Mouse (Mus musculus) liver, adult 2 months (tissue): ENCODE results near the gene Mrpl1. TPM values are rescaled to one million over a fixed set of nuclear protein-coding genes. Genes with fewer than 3 reads are reported as not detected.

ENCODE experiments used
- DNase-seq: peaks from one replicate; pipeline ENCODE4 v3.0.0-alpha.2; 2011; ENCODE audit warnings: low read depth, low spot score; ENCODE audit errors: extremely low read depth
- H3K27ac ChIP-seq: fragments of 200-500 bp; replicated peaks from 2 replicates; pipeline ENCODE4 v1.5.1; 2012; ENCODE audit warnings: low read depth, mild to moderate bottlenecking, control low read depth, inconsistent platforms, low read length; ENCODE audit not compliant: insufficient read depth
- H3K27me3 ChIP-seq: fragments of 200-500 bp; 2 replicates; pipeline ENCODE4 v1.6.1; 2012; ENCODE audit warnings: mild to moderate bottlenecking, moderate library complexity, low read length, inconsistent platforms; ENCODE audit not compliant: control insufficient read depth, insufficient read depth
- H3K36me3 ChIP-seq: fragments of 200-500 bp; 2 replicates; pipeline ENCODE4 v1.6.1; 2012; ENCODE audit warnings: low read length, inconsistent platforms; ENCODE audit not compliant: control insufficient read depth, insufficient read depth
- H3K4me1 ChIP-seq: fragments of 200-500 bp; 2 replicates; pipeline ENCODE4 v1.6.1; 2011; ENCODE audit warnings: low read length; ENCODE audit not compliant: control insufficient read depth, insufficient read depth
- H3K4me3 ChIP-seq: fragments of 200-500 bp; 2 replicates; pipeline ENCODE4 v1.5.1; 2011; ENCODE audit warnings: low read depth, mild to moderate bottlenecking, control low read depth, low read length, moderate library complexity; ENCODE audit not compliant: insufficient read depth
- H3K79me2 ChIP-seq: fragments of 200-500 bp; 2 replicates; pipeline ENCODE4 v1.6.1; 2012; ENCODE audit warnings: inconsistent platforms, mild to moderate bottlenecking, low read length, moderate library complexity; ENCODE audit not compliant: control insufficient read depth, insufficient read depth
- H3K9ac ChIP-seq: fragments of 200-500 bp; 2 replicates; pipeline ENCODE4 v1.6.1; 2012; ENCODE audit warnings: low read depth, mild to moderate bottlenecking, control low read depth, inconsistent platforms, low read length
- CTCF ChIP-seq: fragments of 200-500 bp; IDR thresholded peaks from 2 replicates; pipeline ENCODE4 v1.5.1; 2011; ENCODE audit warnings: low read depth, low read length, control low read depth
- POLR2A ChIP-seq: fragments of 200-500 bp; IDR thresholded peaks from 2 replicates; pipeline ENCODE4 v1.6.1; 2011; ENCODE audit warnings: low read length, control low read depth; ENCODE audit not compliant: insufficient read depth; ENCODE audit errors: extremely low read depth
- WGBS: fragments of 180-500 bp; shearing (Covaris S2); methylation state at CpG from one replicate; pipeline ENCODE4 v1.1.7; 2018; 5-methylcytosine and 5-hydroxymethylcytosine counted together
- polyA plus RNA-seq: library from polyadenylated mRNA; depleted of rRNA; stranded (reverse); fragments of >200 nt; gene quantifications from 2 replicates; pipeline ENCODE4 v1.2.3, GENCODE M21; 2012
- total RNA-seq: library from RNA; depleted of rRNA; stranded (reverse); fragments of >200 nt; gene quantifications from 2 replicates; pipeline ENCODE4 v1.2.3, GENCODE M21; 2014

Mrpl1 gene
- total and polyA plus RNA-seq, 2 experiments = 5.1 to 20.6 TPM

DNA sequence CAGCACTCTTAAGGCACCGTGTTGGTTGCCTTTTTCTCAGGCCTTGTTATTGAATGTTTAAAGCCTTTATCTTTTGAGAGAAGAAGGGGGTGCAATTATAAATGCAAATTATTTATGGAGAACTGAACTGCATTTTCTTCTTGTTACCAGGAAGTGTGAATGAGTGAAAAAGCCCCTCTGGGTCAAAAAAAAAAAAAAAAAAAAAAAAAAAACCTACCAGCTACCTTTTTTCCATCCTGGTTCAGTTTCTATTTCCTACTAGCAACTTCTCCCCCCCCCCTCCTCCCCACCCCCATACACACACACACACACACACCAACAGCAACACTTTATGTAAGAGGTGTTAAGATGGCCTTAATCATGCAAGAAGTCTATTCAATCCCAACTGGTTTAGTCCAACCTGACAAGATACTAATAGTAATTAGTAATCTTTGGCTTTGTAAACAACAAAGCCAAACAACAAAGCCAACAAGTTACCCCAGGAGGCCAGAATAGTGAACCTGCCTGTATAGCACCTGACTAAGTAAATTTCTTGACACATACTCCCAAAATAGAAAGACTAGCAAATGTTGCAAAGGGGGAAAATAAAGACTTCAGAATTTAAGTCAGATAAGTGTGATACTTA, 45.8 kb upstream of the Mrpl1 start:
- WGBS = 2% methylated on average over 1 of the region's 1 CpGs
- TF ChIP-seq POLR2A (no peak), CTCF (no peak)

DNA sequence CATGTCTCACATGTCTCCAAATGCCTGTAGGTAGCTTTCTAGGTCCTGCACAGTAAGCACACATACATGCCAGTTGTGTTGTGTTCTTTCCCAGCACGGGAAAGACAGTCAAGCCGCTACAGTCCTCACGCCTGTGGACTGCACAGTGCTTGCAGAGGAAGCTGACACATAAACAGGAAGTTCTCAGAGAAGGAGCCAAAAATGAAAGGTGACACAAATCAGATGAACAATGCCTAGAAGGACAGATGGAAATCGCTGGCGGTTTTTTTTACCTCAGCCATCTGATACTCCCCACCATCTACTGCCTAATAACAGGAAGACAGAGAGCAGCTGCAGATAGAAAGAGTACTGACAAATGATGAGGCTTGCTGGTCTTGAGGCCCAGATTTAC, 45.3 kb upstream of the Mrpl1 start, which contains the start of gene Cnot6l:
TSS of gene Cnot6l (minus strand) at position 151 of the 391 bp plus-strand sequence.
- H3K4me3 ChIP-seq = peak within 1 kb of the TSS; percentile 84
- peak within 1 kb of the TSS; percentile 96 for H3K27ac ChIP-seq
- H3K9ac ChIP-seq = peak within 1 kb of the TSS; percentile 83
- no peaks in the 10 kb centered on the region for H3K27me3 ChIP-seq
- H3K36me3 ChIP-seq = no peaks in the 10 kb centered on the region
- peaks cover 5% of the 10 kb centered on the region; the same call in 1 of the 2 replicates for H3K4me1 ChIP-seq
- DNase-seq = peak; percentile 47
- peaks cover 8% of the 10 kb centered on the region; the same call in 1 of the 2 replicates for H3K79me2 ChIP-seq
- no peak for TF ChIP-seq CTCF
- TF ChIP-seq POLR2A = no peak
- WGBS = 35% methylated on average over 5 of the region's 5 CpGs

More for the DNA sequence above, 45.8 kb upstream of the Mrpl1 start:
- Histone ChIP-seq H3K27me3 (no peaks in the 10 kb centered on the region), H3K27ac (peak overlapping the region; percentile 96), H3K4me3 (peak overlapping the region; percentile 84), H3K36me3 (no peaks in the 10 kb centered on the region), H3K79me2 (peaks cover 10% of the 10 kb centered on the region; the same call in 1 of the 2 replicates), H3K4me1 (peaks cover 5% of the 10 kb centered on the region; the same call in 1 of the 2 replicates), H3K9ac (peak overlapping the region; percentile 83)
- peak; percentile 53 for DNase-seq

DNA sequence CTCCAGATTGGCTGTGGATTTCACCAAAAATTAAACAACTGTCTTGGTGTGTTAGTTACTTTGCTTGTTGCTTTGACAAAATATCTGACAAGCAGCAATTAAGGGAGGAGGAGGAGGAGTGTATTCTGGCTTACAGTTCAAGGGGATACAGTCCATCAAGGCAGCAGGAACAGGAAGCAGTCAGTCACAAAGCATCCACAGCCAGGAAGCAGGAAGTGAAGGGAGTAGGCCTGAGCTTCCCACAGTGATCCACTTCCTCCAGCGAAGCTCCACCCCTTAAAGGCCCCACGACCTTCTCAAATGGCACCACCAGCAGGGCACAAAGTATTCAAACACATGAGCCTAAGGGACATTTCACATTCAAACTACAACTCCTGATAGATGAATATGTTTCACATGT, 42.5 kb upstream of the Mrpl1 start:
- 85% methylated on average over 2 of the region's 2 CpGs for WGBS

DNA sequence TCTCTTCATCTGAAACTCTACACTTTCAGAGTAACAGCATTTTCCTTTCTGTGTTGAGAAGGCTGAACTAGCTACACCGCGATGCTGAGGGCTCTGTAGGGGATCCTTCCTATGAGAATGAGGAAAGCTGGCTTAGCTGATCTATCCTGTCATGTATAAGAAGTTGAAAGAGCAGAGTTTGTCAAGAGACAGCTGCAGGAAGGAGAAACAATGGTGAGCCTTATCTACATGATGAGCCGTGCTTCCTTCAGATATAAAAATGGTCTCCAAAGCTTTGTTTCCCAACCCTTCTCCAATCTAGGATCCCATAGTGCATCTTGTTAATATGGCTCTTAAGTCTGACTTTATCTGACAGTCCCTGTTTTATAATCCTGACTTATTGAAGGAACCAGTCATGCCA, 38.9 kb upstream of the Mrpl1 start:
- Histone ChIP-seq H3K27me3 (no peaks in the 10 kb centered on the region), H3K27ac (no peak overlapping the region), H3K4me3 (no peak overlapping the region), H3K36me3 (no peaks in the 10 kb centered on the region), H3K79me2 (no peaks in the 10 kb centered on the region), H3K9ac (no peak overlapping the region), H3K4me1 (no peaks in the 10 kb centered on the region)
- no peak for DNase-seq
- no peak for TF ChIP-seq POLR2A
- no peak for TF ChIP-seq CTCF
- WGBS = 78% methylated on average over 3 of the region's 3 CpGs

More for the DNA sequence above, 42.5 kb upstream of the Mrpl1 start:
- H3K79me2 ChIP-seq = no peaks in the 10 kb centered on the region
- H3K4me1 ChIP-seq = no peaks in the 10 kb centered on the region; the same call in 1 of the 2 replicates
- no peak for TF ChIP-seq POLR2A
- no peak for TF ChIP-seq CTCF
- no peaks in the 10 kb centered on the region for H3K36me3 ChIP-seq
- no peak for DNase-seq
- no peak overlapping the region for H3K4me3 ChIP-seq
- H3K9ac ChIP-seq = no peak overlapping the region
- no peak overlapping the region for H3K27ac ChIP-seq
- no peaks in the 10 kb centered on the region for H3K27me3 ChIP-seq

DNA sequence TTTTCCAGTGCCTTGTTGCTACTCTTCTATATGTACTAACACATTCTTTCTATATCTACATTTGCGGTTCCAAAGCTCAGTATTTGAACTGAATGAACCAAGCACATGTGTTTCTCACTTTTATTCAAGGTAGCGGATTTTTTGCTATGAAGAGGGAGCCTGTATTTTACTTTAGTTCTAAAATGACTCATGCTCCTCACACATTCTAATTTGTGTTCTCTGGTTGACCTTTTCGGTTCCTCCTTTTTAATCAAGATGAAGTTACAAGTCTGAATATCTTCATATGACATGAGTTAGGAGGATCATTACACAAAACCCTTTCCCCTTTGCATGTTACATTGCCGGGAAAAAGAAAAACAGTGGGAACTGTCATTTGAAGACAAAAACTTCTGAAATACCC, 37.5 kb upstream of the Mrpl1 start:
- no peaks in the 10 kb centered on the region for H3K27me3 ChIP-seq
- no peak for TF ChIP-seq CTCF
- no peak for TF ChIP-seq POLR2A
- no peak overlapping the region for H3K4me3 ChIP-seq
- H3K9ac ChIP-seq = no peak overlapping the region
- DNase-seq = no peak
- 96% methylated on average over 4 of the region's 4 CpGs for WGBS
- H3K79me2 ChIP-seq = no peaks in the 10 kb centered on the region
- H3K27ac ChIP-seq = no peak overlapping the region
- H3K36me3 ChIP-seq = no peaks in the 10 kb centered on the region
- no peaks in the 10 kb centered on the region for H3K4me1 ChIP-seq

DNA sequence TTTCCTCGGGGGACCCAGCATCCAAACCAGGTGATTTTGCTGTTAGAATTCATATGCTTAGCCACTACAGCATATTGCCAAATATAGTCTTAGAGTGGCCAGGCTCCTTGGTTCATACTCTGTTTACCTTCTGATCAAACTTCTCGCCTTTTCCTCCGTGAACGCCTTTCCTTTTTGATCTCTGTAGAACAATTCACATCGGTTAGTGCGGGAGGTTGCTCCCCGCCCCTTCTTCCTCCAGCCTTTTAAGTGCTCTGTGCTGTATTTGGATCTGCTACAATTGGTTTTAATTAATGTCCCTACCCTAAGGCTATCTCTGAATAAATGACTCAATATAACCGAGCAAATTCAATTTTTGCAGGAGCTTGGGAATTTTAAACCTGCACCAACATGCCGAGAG, 33.2 kb upstream of the Mrpl1 start:
- Histone ChIP-seq H3K4me3 (no peak overlapping the region), H3K4me1 (no peaks in the 10 kb centered on the region), H3K27me3 (no peaks in the 10 kb centered on the region), H3K36me3 (no peaks in the 10 kb centered on the region), H3K27ac (no peak overlapping the region), H3K79me2 (no peaks in the 10 kb centered on the region), H3K9ac (no peak overlapping the region)
- no peak for DNase-seq
- WGBS = 84% methylated on average over 9 of the region's 9 CpGs
- TF ChIP-seq CTCF (no peak), POLR2A (no peak)
